Mouse (Mus musculus): ENCODE results near the gene Sntg2. TPM values are rescaled to one million over a fixed set of nuclear protein-coding genes. Genes with fewer than 3 reads are reported as not detected.
A peak's percentile ranks its signal among the peaks of the same experiment; 100 is the strongest.

Gene Sntg2
- polyA plus RNA-seq, 1 experiment from 2014 or later = 0.94 TPM

DNA sequence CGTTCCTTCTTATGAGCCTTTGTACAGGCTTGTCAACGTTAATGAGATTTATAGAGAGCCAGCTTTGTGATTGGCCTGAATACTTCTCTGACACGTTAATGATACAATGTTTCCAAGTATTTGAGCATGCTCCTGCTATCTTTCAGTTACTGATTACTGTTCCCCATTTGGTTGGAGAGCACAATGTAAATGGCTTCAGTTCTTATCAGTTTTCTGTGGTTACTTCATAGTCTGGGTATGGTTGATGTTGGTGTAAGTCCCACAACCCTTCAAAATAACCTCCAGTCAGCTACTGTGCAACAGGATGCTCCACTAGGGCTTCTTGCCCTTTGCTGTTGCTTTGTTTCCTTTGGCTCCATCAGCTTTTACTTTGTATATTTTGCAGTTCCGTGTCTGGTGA, 168.7 kb downstream of the Sntg2 start:
- no peaks in the 10 kb centered on the region for H3K36me3 ChIP-seq (ENCODE audit: control insufficient read depth, insufficient read depth, low read length)
- no peaks in the 10 kb centered on the region for H3K4me1 ChIP-seq (ENCODE audit: control insufficient read depth, insufficient read depth, low read length)
- no peak overlapping the region for H3K4me3 ChIP-seq (ENCODE audit: low read depth, low read length)
- DNase-seq (ENCODE audit: low spot score) = no peak
- H3K9me3 ChIP-seq (ENCODE audit: control insufficient read depth, low read length) = no peaks in the 10 kb centered on the region
- no peak overlapping the region for H3K4me2 ChIP-seq (ENCODE audit: low read depth)
- H3K27ac ChIP-seq (ENCODE audit: low read depth, low read length) = no peak overlapping the region
- 78% methylated on average over 4 of the region's 4 CpGs for WGBS
- no peak overlapping the region for H3K9ac ChIP-seq (ENCODE audit: low read length)
- H3K27me3 ChIP-seq (ENCODE audit: control insufficient read depth, insufficient read depth, low read length) = no peaks in the 10 kb centered on the region
- ATAC-seq (ENCODE audit: insufficient read depth, low FRiP score, low TSS enrichment) = no peak

GRCm38 (mm10) chr12:30202763-30203162, 170.4 kb downstream of the Sntg2 start:
- 81% methylated on average over 1 of the region's 1 CpGs for WGBS
- Histone ChIP-seq H3K4me3 (ENCODE audit: low read depth, low read length) (no peak overlapping the region), H3K9ac (ENCODE audit: low read length) (no peak overlapping the region), H3K4me1 (ENCODE audit: control insufficient read depth, insufficient read depth, low read length) (no peaks in the 10 kb centered on the region), H3K27ac (ENCODE audit: low read depth, low read length) (no peak overlapping the region), H3K9me3 (ENCODE audit: control insufficient read depth, low read length) (no peaks in the 10 kb centered on the region), H3K36me3 (ENCODE audit: control insufficient read depth, insufficient read depth, low read length) (no peaks in the 10 kb centered on the region), H3K4me2 (ENCODE audit: low read depth) (no peak overlapping the region), H3K27me3 (ENCODE audit: control insufficient read depth, insufficient read depth, low read length) (no peaks in the 10 kb centered on the region)
- DNase-seq (ENCODE audit: low spot score) (no peak), ATAC-seq (ENCODE audit: insufficient read depth, low FRiP score, low TSS enrichment) (no peak)

DNA sequence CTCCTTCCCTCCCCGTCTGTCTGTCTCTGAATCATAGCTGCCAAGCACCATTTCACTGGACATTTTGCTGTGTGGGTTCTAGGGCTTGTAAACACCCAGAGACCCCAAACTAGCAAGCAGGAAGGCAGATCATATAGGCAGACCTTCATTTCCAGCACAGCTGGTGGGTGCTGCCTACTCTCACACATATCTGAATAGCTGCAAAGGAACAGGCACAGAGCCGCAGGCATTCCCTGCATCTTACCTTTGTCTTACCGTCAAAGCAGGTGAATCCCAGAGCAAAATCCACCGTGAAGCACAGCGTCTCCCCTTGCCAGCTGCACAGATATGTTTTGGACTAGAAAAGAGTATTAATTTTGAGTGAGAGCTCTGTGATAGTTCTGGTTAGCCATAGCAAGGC, 172.1 kb downstream of the Sntg2 start:
- Histone ChIP-seq H3K4me1 (ENCODE audit: control insufficient read depth, insufficient read depth, low read length) (no peaks in the 10 kb centered on the region), H3K4me2 (ENCODE audit: low read depth) (no peak overlapping the region), H3K27ac (ENCODE audit: low read depth, low read length) (no peak overlapping the region), H3K9ac (ENCODE audit: low read length) (no peak overlapping the region), H3K9me3 (ENCODE audit: control insufficient read depth, low read length) (no peaks in the 10 kb centered on the region), H3K4me3 (ENCODE audit: low read depth, low read length) (no peak overlapping the region), H3K27me3 (ENCODE audit: control insufficient read depth, insufficient read depth, low read length) (no peaks in the 10 kb centered on the region), H3K36me3 (ENCODE audit: control insufficient read depth, insufficient read depth, low read length) (no peaks in the 10 kb centered on the region)
- whole genome bisulfite sequencing = 82% methylated on average over 5 of the region's 5 CpGs
- DNase-seq (ENCODE audit: low spot score) (no peak), ATAC-seq (ENCODE audit: insufficient read depth, low FRiP score, low TSS enrichment) (no peak)

GRCm38 (mm10) chr12:30200621-30201020, 172.6 kb downstream of the Sntg2 start:
- Histone ChIP-seq H3K9me3 (ENCODE audit: control insufficient read depth, low read length) (no peaks in the 10 kb centered on the region), H3K27me3 (ENCODE audit: control insufficient read depth, insufficient read depth, low read length) (no peaks in the 10 kb centered on the region), H3K9ac (ENCODE audit: low read length) (no peak overlapping the region), H3K36me3 (ENCODE audit: control insufficient read depth, insufficient read depth, low read length) (no peaks in the 10 kb centered on the region), H3K4me2 (ENCODE audit: low read depth) (no peak overlapping the region), H3K27ac (ENCODE audit: low read depth, low read length) (no peak overlapping the region), H3K4me3 (ENCODE audit: low read depth, low read length) (no peak overlapping the region), H3K4me1 (ENCODE audit: control insufficient read depth, insufficient read depth, low read length) (no peaks in the 10 kb centered on the region)
- 91% methylated on average over 7 of the region's 7 CpGs for WGBS
- DNase-seq (ENCODE audit: low spot score) (no peak), ATAC-seq (ENCODE audit: insufficient read depth, low FRiP score, low TSS enrichment) (no peak)

GRCm38 (mm10) chr12:30199735-30200134, 173.4 kb downstream of the Sntg2 start:
- H3K27me3 ChIP-seq (ENCODE audit: control insufficient read depth, insufficient read depth, low read length) = no peaks in the 10 kb centered on the region
- H3K27ac ChIP-seq (ENCODE audit: low read depth, low read length) = no peak overlapping the region
- H3K4me3 ChIP-seq (ENCODE audit: low read depth, low read length) = no peak overlapping the region
- H3K4me1 ChIP-seq (ENCODE audit: control insufficient read depth, insufficient read depth, low read length) = no peaks in the 10 kb centered on the region
- no peaks in the 10 kb centered on the region for H3K9me3 ChIP-seq (ENCODE audit: control insufficient read depth, low read length)
- DNase-seq (ENCODE audit: low spot score) (peak; percentile 25), ATAC-seq (ENCODE audit: insufficient read depth, low FRiP score, low TSS enrichment) (no peak)
- WGBS = 41% methylated on average over 2 of the region's 2 CpGs
- no peaks in the 10 kb centered on the region for H3K36me3 ChIP-seq (ENCODE audit: control insufficient read depth, insufficient read depth, low read length)
- H3K4me2 ChIP-seq (ENCODE audit: low read depth) = no peak overlapping the region
- no peak overlapping the region for H3K9ac ChIP-seq (ENCODE audit: low read length)

DNA sequence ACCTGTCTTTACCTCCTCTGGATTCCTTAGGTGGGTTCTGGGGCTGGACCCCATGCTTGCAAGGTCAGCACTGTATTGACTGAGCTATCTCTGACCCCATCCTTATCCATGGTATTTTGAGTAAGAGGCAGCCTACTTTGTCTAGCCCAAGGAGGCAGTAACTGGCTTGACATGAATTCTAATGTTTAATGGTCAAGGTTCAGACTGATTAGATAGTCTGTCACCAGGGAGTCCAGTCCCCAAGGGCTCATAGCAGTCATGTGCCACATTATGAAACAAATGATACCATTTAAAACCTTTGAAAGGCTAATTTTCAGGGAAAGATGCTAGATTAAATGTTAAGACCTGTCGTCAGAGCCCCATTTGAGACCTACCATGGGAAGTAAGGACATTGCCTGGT, 174.9 kb downstream of the Sntg2 start:
- Histone ChIP-seq H3K27me3 (ENCODE audit: control insufficient read depth, insufficient read depth, low read length) (no peaks in the 10 kb centered on the region), H3K4me2 (ENCODE audit: low read depth) (no peak overlapping the region), H3K9ac (ENCODE audit: low read length) (no peak overlapping the region), H3K27ac (ENCODE audit: low read depth, low read length) (no peak overlapping the region), H3K36me3 (ENCODE audit: control insufficient read depth, insufficient read depth, low read length) (no peaks in the 10 kb centered on the region), H3K4me1 (ENCODE audit: control insufficient read depth, insufficient read depth, low read length) (no peaks in the 10 kb centered on the region), H3K4me3 (ENCODE audit: low read depth, low read length) (no peak overlapping the region), H3K9me3 (ENCODE audit: control insufficient read depth, low read length) (no peaks in the 10 kb centered on the region)
- ATAC-seq (ENCODE audit: insufficient read depth, low FRiP score, low TSS enrichment) = no peak
- DNase-seq (ENCODE audit: low spot score) = no peak
- 80% methylated on average over 1 of the region's 1 CpGs for WGBS

DNA sequence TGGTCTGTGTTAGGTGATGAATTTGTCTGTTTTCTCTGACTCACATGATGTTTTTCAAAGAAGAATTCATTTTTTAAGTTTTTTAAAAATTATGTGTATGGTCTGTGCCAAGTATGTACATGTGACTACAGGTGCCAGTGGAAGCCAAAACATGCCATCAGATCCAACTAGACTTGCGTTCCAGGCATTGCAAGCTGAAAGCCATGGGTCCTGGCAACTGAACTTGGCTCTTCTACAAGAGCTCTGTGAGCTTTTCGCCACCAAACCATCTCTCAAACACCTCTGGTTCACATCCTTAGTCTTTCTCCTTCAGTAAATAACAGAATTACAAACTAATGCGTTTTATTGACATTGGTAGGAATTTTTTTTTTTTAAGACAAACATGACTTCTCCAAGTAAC, 191.5 kb downstream of the Sntg2 start:
- Histone ChIP-seq H3K4me3 (ENCODE audit: low read depth, low read length) (no peak overlapping the region), H3K27ac (ENCODE audit: low read depth, low read length) (no peak overlapping the region), H3K4me1 (ENCODE audit: control insufficient read depth, insufficient read depth, low read length) (no peaks in the 10 kb centered on the region), H3K9me3 (ENCODE audit: control insufficient read depth, low read length) (no peaks in the 10 kb centered on the region), H3K36me3 (ENCODE audit: control insufficient read depth, insufficient read depth, low read length) (no peaks in the 10 kb centered on the region), H3K27me3 (ENCODE audit: control insufficient read depth, insufficient read depth, low read length) (no peaks in the 10 kb centered on the region), H3K4me2 (ENCODE audit: low read depth) (no peak overlapping the region), H3K9ac (ENCODE audit: low read length) (no peak overlapping the region)
- ATAC-seq (ENCODE audit: insufficient read depth, low FRiP score, low TSS enrichment) (no peak), DNase-seq (ENCODE audit: low spot score) (no peak)
- WGBS = 89% methylated on average over 3 of the region's 3 CpGs

DNA sequence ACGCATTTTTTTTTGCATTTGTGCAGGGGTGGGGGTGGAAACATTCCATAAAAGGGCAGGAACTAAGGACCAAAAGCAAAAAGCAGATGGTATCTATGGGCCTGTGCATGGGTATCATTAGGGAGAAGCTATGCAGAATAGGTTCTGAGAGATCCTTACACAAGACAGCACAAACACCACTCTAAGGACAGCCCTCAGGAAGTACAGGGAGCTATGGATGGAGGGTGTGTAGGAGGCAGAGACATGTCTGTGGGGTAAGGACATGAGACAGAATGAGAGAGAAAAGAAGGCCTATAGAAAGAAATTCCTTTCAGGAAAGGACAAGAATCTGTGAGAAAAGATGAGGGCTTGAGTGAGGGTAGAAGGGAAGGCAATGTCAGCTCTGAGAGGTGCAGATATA, 193.6 kb downstream of the Sntg2 start:
- Histone ChIP-seq H3K9me3 (ENCODE audit: control insufficient read depth, low read length) (no peaks in the 10 kb centered on the region), H3K36me3 (ENCODE audit: control insufficient read depth, insufficient read depth, low read length) (no peaks in the 10 kb centered on the region), H3K27me3 (ENCODE audit: control insufficient read depth, insufficient read depth, low read length) (no peaks in the 10 kb centered on the region), H3K9ac (ENCODE audit: low read length) (no peak overlapping the region), H3K27ac (ENCODE audit: low read depth, low read length) (no peak overlapping the region), H3K4me3 (ENCODE audit: low read depth, low read length) (no peak overlapping the region), H3K4me1 (ENCODE audit: control insufficient read depth, insufficient read depth, low read length) (no peaks in the 10 kb centered on the region), H3K4me2 (ENCODE audit: low read depth) (no peak overlapping the region)
- DNase-seq (ENCODE audit: low spot score) = no peak
- WGBS = 87% methylated on average over 1 of the region's 1 CpGs
- ATAC-seq (ENCODE audit: insufficient read depth, low FRiP score, low TSS enrichment) = no peak

DNA sequence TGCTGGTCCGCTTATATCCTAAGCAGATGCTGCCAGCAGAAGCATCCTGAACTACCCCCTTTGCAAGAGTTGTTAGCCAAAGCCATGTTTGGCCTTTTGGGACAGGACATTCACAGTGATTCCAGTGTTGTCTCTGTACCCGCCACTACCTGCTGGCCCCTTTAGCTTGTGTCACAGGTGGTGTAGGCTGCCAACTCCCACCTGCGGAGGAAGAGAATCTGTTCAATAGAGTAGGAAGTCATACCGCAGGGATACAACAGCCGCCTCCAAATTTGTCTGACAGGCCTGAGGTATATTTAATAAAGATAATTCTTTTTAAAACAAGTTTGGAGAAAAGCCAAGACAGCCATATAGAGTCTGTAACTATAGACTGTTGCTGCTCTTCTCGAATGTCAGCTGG, 195.2 kb downstream of the Sntg2 start:
- WGBS = 87% methylated on average over 6 of the region's 6 CpGs
- Histone ChIP-seq H3K9me3 (ENCODE audit: control insufficient read depth, low read length) (no peaks in the 10 kb centered on the region), H3K36me3 (ENCODE audit: control insufficient read depth, insufficient read depth, low read length) (no peaks in the 10 kb centered on the region), H3K4me3 (ENCODE audit: low read depth, low read length) (no peak overlapping the region), H3K4me1 (ENCODE audit: control insufficient read depth, insufficient read depth, low read length) (no peaks in the 10 kb centered on the region), H3K4me2 (ENCODE audit: low read depth) (no peak overlapping the region), H3K27me3 (ENCODE audit: control insufficient read depth, insufficient read depth, low read length) (no peaks in the 10 kb centered on the region), H3K9ac (ENCODE audit: low read length) (no peak overlapping the region), H3K27ac (ENCODE audit: low read depth, low read length) (no peak overlapping the region)
- ATAC-seq (ENCODE audit: insufficient read depth, low FRiP score, low TSS enrichment) (no peak), DNase-seq (ENCODE audit: low spot score) (no peak)
